17 mouse cellular contexts compared by ENCODE assay signal in genomic region chr1:134339757-134340619, GRCm38 (mm10). TPM values are rescaled to one million over a fixed set of nuclear protein-coding genes. Genes with fewer than 3 reads are reported as not detected.
A peak's percentile ranks its signal among the peaks of the same experiment; 100 is the strongest.
DNase-seq lines count a peak whose midpoint lies in the region; ATAC-seq and TF ChIP-seq lines count a peak whose summit lies in the region.
"Had no signal": no experiment of that assay in that cellular context is flagged by ENCODE, and none has a peak within 500 bp of the region (broad histone marks: within the 10 kb centered on the region; RNA-seq: fewer than 3 reads in every experiment).

No protein-coding gene starts in this region.

- no peaks in the 10 kb centered on the region for H3K27me3 ChIP-seq in cerebellum, adult 2 months (ENCODE audit: control insufficient read depth, insufficient read depth, low read length)
- H3K27me3 ChIP-seq in heart, embryonic 15.5 days: no peaks in the 10 kb centered on the region
- no peaks in the 10 kb centered on the region for H3K27me3 ChIP-seq in lung, postnatal 0 days (replicated peaks; ENCODE audit: insufficient read depth, low read length)
- no peaks in the 10 kb centered on the region for H3K27me3 ChIP-seq in small intestine, adult 2 months (ENCODE audit: control insufficient read depth, insufficient read depth, low read length)
- H3K27me3 ChIP-seq: embryonic facial prominence, embryonic 13.5 days; limb, embryonic 12.5 days; neural tube, embryonic 15.5 days had no signal

- no peaks in the 10 kb centered on the region for H3K9me3 ChIP-seq in heart, embryonic 15.5 days (replicated peaks)
- no peaks in the 10 kb centered on the region for H3K9me3 ChIP-seq in lung, postnatal 0 days (ENCODE audit: low read length)
- H3K9me3 ChIP-seq: embryonic facial prominence, embryonic 13.5 days; limb, embryonic 12.5 days; neural tube, embryonic 15.5 days had no signal

- H3K36me3 ChIP-seq in heart, embryonic 15.5 days: no peaks in the 10 kb centered on the region
- no peaks in the 10 kb centered on the region for H3K36me3 ChIP-seq in lung, postnatal 0 days (ENCODE audit: insufficient read depth, low read length)
- H3K36me3 ChIP-seq in small intestine, adult 2 months (ENCODE audit: control insufficient read depth, insufficient read depth, low read length): no peaks in the 10 kb centered on the region
- H3K36me3 ChIP-seq: embryonic facial prominence, embryonic 13.5 days; limb, embryonic 12.5 days; neural tube, embryonic 15.5 days had no signal

- H3K4me1 ChIP-seq in cerebellum, adult 2 months (ENCODE audit: control insufficient read depth, insufficient read depth, low read length): peaks cover 37% of the 10 kb centered on the region
- peaks cover 78% of the 10 kb centered on the region for H3K4me1 ChIP-seq in heart, embryonic 15.5 days (replicated peaks)
- no peaks in the 10 kb centered on the region for H3K4me1 ChIP-seq in lung, postnatal 0 days (ENCODE audit: insufficient read depth, low read depth, low read length)
- H3K4me1 ChIP-seq in small intestine, adult 2 months (ENCODE audit: control insufficient read depth, insufficient read depth, insufficient read length, low read length): peaks cover 9% of the 10 kb centered on the region

- H3K4me3 ChIP-seq in cerebellum, adult 2 months (replicated peaks; ENCODE audit: insufficient read depth, low read depth, low read length): peak overlapping the region; percentile 10
- no peak overlapping the region for H3K4me3 ChIP-seq in heart, embryonic 15.5 days
- H3K4me3 ChIP-seq in lung, postnatal 0 days (ENCODE audit: low read depth, low read length): no peak overlapping the region
- H3K4me3 ChIP-seq in small intestine, adult 2 months (ENCODE audit: low read depth, low read length): no peak overlapping the region
- H3K4me3 ChIP-seq: embryonic facial prominence, embryonic 13.5 days; limb, embryonic 12.5 days; neural tube, embryonic 15.5 days had no signal

- H3K4me2 ChIP-seq in heart, embryonic 15.5 days: no peak overlapping the region
- H3K4me2 ChIP-seq in lung, postnatal 0 days (replicated peaks; ENCODE audit: low read depth, low read length): no peak overlapping the region
- H3K4me2 ChIP-seq: embryonic facial prominence, embryonic 13.5 days; limb, embryonic 12.5 days; neural tube, embryonic 15.5 days had no signal

- DNase-seq in cerebellum, adult 2 months: peak in 1 of 2 experiments; percentile 31
- no peak for DNase-seq in cerebellum, adult 8-10 months
- no peak for DNase-seq in heart, postnatal 36 days
- no peak for DNase-seq in lung, postnatal 0 days (ENCODE audit: low spot score)
- no peak for DNase-seq in lung, postnatal 10 days
- no peak for DNase-seq in gastrocnemius, postnatal 36 days
- DNase-seq: adrenal gland, postnatal 10 days; kidney, adult 9 months; right cerebral cortex, adult 18-20 months had no signal

- ATAC-seq in heart, embryonic 15.5 days (replicated peaks; ENCODE audit: insufficient number of reproducible peaks, insufficient read depth, low FRiP score, low read depth): no peak
- ATAC-seq in lung, postnatal 0 days: no peak
- ATAC-seq: forebrain, embryonic 14.5 days had no signal

- H3K27ac ChIP-seq in cerebellum, adult 2 months (ENCODE audit: insufficient read depth, low read length): peak overlapping the region; percentile 45
- peak overlapping the region; percentile 63 for H3K27ac ChIP-seq in heart, embryonic 15.5 days
- H3K27ac ChIP-seq in lung, postnatal 0 days (ENCODE audit: low read length): no peak overlapping the region
- H3K27ac ChIP-seq in small intestine, adult 2 months (ENCODE audit: insufficient read depth, low read depth, low read length): no peak overlapping the region
- H3K27ac ChIP-seq: embryonic facial prominence, embryonic 13.5 days; limb, embryonic 12.5 days; neural tube, embryonic 15.5 days had no signal

- 71% methylated on average over 18 of the region's 18 CpGs for WGBS in cerebellum, adult 2 months
- WGBS in heart, embryonic 15.5 days: 93% methylated on average over 18 of the region's 18 CpGs
- 94% methylated on average over 18 of the region's 18 CpGs for WGBS in lung, postnatal 0 days
- 94% methylated on average over 18 of the region's 18 CpGs for WGBS in small intestine, adult 2 months

- H3K9ac ChIP-seq in heart, embryonic 15.5 days: no peak overlapping the region
- H3K9ac ChIP-seq in lung, postnatal 0 days (replicated peaks; ENCODE audit: low read depth): no peak overlapping the region
- H3K9ac ChIP-seq: embryonic facial prominence, embryonic 13.5 days; limb, embryonic 12.5 days; neural tube, embryonic 15.5 days had no signal

- no peak for TF ChIP-seq EP300 in lung, postnatal 0 days (IDR thresholded peaks at IDR 0.05)

- intact Hi-C loops in heart, postnatal 36 days (cut with DNase I): no loop called here
- intact Hi-C loops in gastrocnemius, postnatal 36 days (cut with DNase I): loop anchor here (10.0 kb wide), 1 partner anchor 285 kb away; no protein-coding TSS in a partner anchor

- TF ChIP-seq CTCF in cerebellum, adult 2 months (IDR thresholded peaks at IDR 0.05; ENCODE audit: borderline replicate concordance, insufficient read depth, low read depth, low read length): 0 out of 2 replicates have a peak, but pooled peaks have one; percentile 32
- 0 out of 2 replicates have a peak, but pooled peaks have one; percentile 2 for TF ChIP-seq CTCF in lung, postnatal 0 days (IDR thresholded peaks at IDR 0.05)
- peak; percentile 7; the same call in 1 of the 2 replicates for TF ChIP-seq CTCF in small intestine, adult 2 months (IDR thresholded peaks at IDR 0.05; ENCODE audit: extremely low read depth, insufficient read length, insufficient replicate concordance, low read depth, low read length)

- no peak for TF ChIP-seq POLR2A in cerebellum, adult 2 months (IDR thresholded peaks at IDR 0.05; ENCODE audit: borderline replicate concordance, insufficient read depth, low read length)
- TF ChIP-seq POLR2A in small intestine, adult 2 months (IDR thresholded peaks at IDR 0.05; ENCODE audit: low read depth, low read length): no peak

RNA-seq across cellular contexts. Expression of gene Ppfia4, which starts 7.3 kb away (rescaled TPM):
- 192 and 220 TPM in 2 replicates for polyA plus RNA-seq in cerebellum, adult 2 months (2012; rRNA removed)
- polyA plus RNA-seq in heart, embryonic 15.5 days (2015; fragmentation: Nextera tagmentation; extraction: Ambion mirVana): 9.7 and 10.3 TPM in 2 replicates
- 1 to 10 TPM; 1.4 to 1.6 TPM for total RNA-seq in heart, postnatal 36 days (2021)
- 4.5 TPM in 2 replicates for polyA plus RNA-seq in lung, postnatal 0 days (2015; fragmentation: Nextera tagmentation; extraction: Ambion mirVana)
- polyA plus RNA-seq in small intestine, adult 2 months (2012; rRNA removed): 5.9 and 8.9 TPM in 2 replicates
- 1 to 10 TPM in 1 of 2 experiments, under 1 TPM in 1; 0.99 to 1.2 TPM for total RNA-seq in gastrocnemius, postnatal 36 days (2021)

RNA-seq across cellular contexts. Expression of gene Tmem183a, which starts 21.8 kb away (rescaled TPM):
- 66.2 and 68.4 TPM in 2 replicates for polyA plus RNA-seq in cerebellum, adult 2 months (2012; rRNA removed)
- 53.0 and 58.1 TPM in 2 replicates for polyA plus RNA-seq in heart, embryonic 15.5 days (2015; fragmentation: Nextera tagmentation; extraction: Ambion mirVana)
- 10 to 100 TPM; 21.6 to 22.1 TPM for total RNA-seq in heart, postnatal 36 days (2021)
- 42.9 and 44.8 TPM in 2 replicates for polyA plus RNA-seq in lung, postnatal 0 days (2015; fragmentation: Nextera tagmentation; extraction: Ambion mirVana)
- 82.6 and 133 TPM in 2 replicates for polyA plus RNA-seq in small intestine, adult 2 months (2012; rRNA removed)
- total RNA-seq in gastrocnemius, postnatal 36 days (2021): 10 to 100 TPM; 11.6 to 16.9 TPM

RNA-seq across cellular contexts. Expression of gene 4933406M09Rik, which starts 45.8 kb away (rescaled TPM):
- polyA plus RNA-seq in cerebellum, adult 2 months (2012; rRNA removed): not detected in 2 replicates
- not detected in 2 replicates for polyA plus RNA-seq in heart, embryonic 15.5 days (2015; fragmentation: Nextera tagmentation; extraction: Ambion mirVana)
- not detected for total RNA-seq in heart, postnatal 36 days (2021)
- 0.06 TPM in 1 of 2 replicates, not detected in the other for polyA plus RNA-seq in lung, postnatal 0 days (2015; fragmentation: Nextera tagmentation; extraction: Ambion mirVana)
- polyA plus RNA-seq in small intestine, adult 2 months (2012; rRNA removed): not detected in 2 replicates
- not detected for total RNA-seq in gastrocnemius, postnatal 36 days (2021)
- total RNA-seq: adrenal gland, postnatal 10 days; gastrocnemius, postnatal 4 days; layer of hippocampus, postnatal 14 days had no signal
- polyA plus RNA-seq: embryonic facial prominence, embryonic 13.5 days; forebrain, embryonic 14.5 days; limb, embryonic 12.5 days; neural tube, embryonic 15.5 days had no signal

RNA-seq across cellular contexts. Expression of gene Myog, which starts 50.2 kb away (rescaled TPM):
- polyA plus RNA-seq in cerebellum, adult 2 months (2012; rRNA removed): 0.06 TPM in 1 of 2 replicates, not detected in the other
- 0.98 and 2.0 TPM in 2 replicates for polyA plus RNA-seq in heart, embryonic 15.5 days (2015; fragmentation: Nextera tagmentation; extraction: Ambion mirVana)
- total RNA-seq in heart, postnatal 36 days (2021): not detected
- polyA plus RNA-seq in lung, postnatal 0 days (2015; fragmentation: Nextera tagmentation; extraction: Ambion mirVana): not detected in 2 replicates
- polyA plus RNA-seq in small intestine, adult 2 months (2012; rRNA removed): not detected in 2 replicates
- 10 to 100 TPM; 20.1 to 20.9 TPM for total RNA-seq in gastrocnemius, postnatal 36 days (2021)
- total RNA-seq: layer of hippocampus, postnatal 14 days had no signal
- polyA plus RNA-seq: forebrain, embryonic 14.5 days had no signal

Comparison
In these comparisons a context has a peak if more than half of its experiments do, and no peak if none do; other contexts are left out.
1. H3K27ac ChIP-seq: peak in cerebellum, adult 2 months (single experiment) and heart, embryonic 15.5 days (single experiment); none in lung, postnatal 0 days (single experiment) and small intestine, adult 2 months (single experiment).
2. RNA of gene Ppfia4, which starts 7.3 kb away (polyA plus RNA-seq): 192 to 220 TPM in cerebellum, adult 2 months; 9.7 to 10.3 TPM in heart, embryonic 15.5 days, 5.9 to 8.9 TPM in small intestine, adult 2 months and 4.5 TPM in lung, postnatal 0 days; every median in the first group is over 10 times any median in the second.
3. Peak in every context shown above with its lines, with median percentiles within 50 percentile points of each other: CTCF ChIP-seq.